Mouse (Mus musculus): ENCODE measurements around the gene Trank1. TPM values are rescaled to one million over a fixed set of nuclear protein-coding genes. Genes with fewer than 3 reads are reported as not detected.

The Trank1 gene
- total RNA-seq, 1 experiment: 0.76 TPM

GRCm38 (mm10) chr9:111293234-111293633, 18.3 kb upstream of the Trank1 start:
- DNase-seq (ENCODE audit: low read depth, low spot score): no peak
- H3K4me3 ChIP-seq (ENCODE audit: insufficient read depth in 1 of 2, low read depth in 1 of 2, low read length in 2 of 2, poor library complexity in 1 of 2, severe bottlenecking in 1 of 2): no peak overlapping the region
- no peak for TF ChIP-seq HCFC1 (IDR thresholded peaks at IDR 0.05; ENCODE audit: borderline replicate concordance, insufficient read depth, low read length)
- no peak for TF ChIP-seq MAFK (IDR thresholded peaks at IDR 0.05; ENCODE audit: insufficient read depth, low read depth, low read length)
- TF ChIP-seq CHD2 (IDR thresholded peaks at IDR 0.05; ENCODE audit: low read depth, low read length): no peak
- no peak for TF ChIP-seq ZNF384 (IDR thresholded peaks at IDR 0.05; ENCODE audit: low read depth, low read length)
- TF ChIP-seq ZC3H11A (IDR thresholded peaks at IDR 0.05; ENCODE audit: borderline replicate concordance, low read depth, low read length): no peak
- H3K9ac ChIP-seq (ENCODE audit: insufficient read depth, low read depth, low read length, poor library complexity, severe bottlenecking): no peak overlapping the region
- peaks cover 7 to 14% of the 10 kb centered on the region in 2 experiments; a peak in 2 of 4 replicates for H3K4me1 ChIP-seq (ENCODE audit: control insufficient read depth in 2 of 2, insufficient read depth in 2 of 2, low read length in 2 of 2, poor library complexity in 1 of 2)
- no peaks in the 10 kb centered on the region for H3K9me3 ChIP-seq (ENCODE audit: control insufficient read depth, insufficient read depth, low read depth, low read length)
- H3K27ac ChIP-seq (ENCODE audit: insufficient read depth, low read depth, low read length, poor library complexity, severe bottlenecking): no peak overlapping the region
- in situ Hi-C loops (cut with MboI; ENCODE audit: low sequenced_read_pairs in 2 of 2, unreplicated experiment in 2 of 2): no loop called here
- H3K36me3 ChIP-seq (ENCODE audit: control insufficient read depth, insufficient read depth, low read length, poor library complexity, severe bottlenecking): no peaks in the 10 kb centered on the region

GRCm38 (mm10) chr9:111294911-111295310, 16.6 kb upstream of the Trank1 start:
- no peak for DNase-seq (ENCODE audit: low read depth, low spot score)
- no peaks in the 10 kb centered on the region for H3K9me3 ChIP-seq (ENCODE audit: control insufficient read depth, insufficient read depth, low read depth, low read length)
- no peak for TF ChIP-seq ZNF384 (IDR thresholded peaks at IDR 0.05; ENCODE audit: low read depth, low read length)
- TF ChIP-seq CHD2 (IDR thresholded peaks at IDR 0.05; ENCODE audit: low read depth, low read length): no peak
- TF ChIP-seq MAFK (IDR thresholded peaks at IDR 0.05; ENCODE audit: insufficient read depth, low read depth, low read length): no peak
- no peak for TF ChIP-seq HCFC1 (IDR thresholded peaks at IDR 0.05; ENCODE audit: borderline replicate concordance, insufficient read depth, low read length)
- no peak for TF ChIP-seq ZC3H11A (IDR thresholded peaks at IDR 0.05; ENCODE audit: borderline replicate concordance, low read depth, low read length)
- in situ Hi-C loops (cut with MboI; ENCODE audit: low sequenced_read_pairs in 2 of 2, unreplicated experiment in 2 of 2): no loop called here
- H3K4me3 ChIP-seq (ENCODE audit: insufficient read depth in 1 of 2, low read depth in 1 of 2, low read length in 2 of 2, poor library complexity in 1 of 2, severe bottlenecking in 1 of 2): peak overlapping the region in 1 of 2 experiments; percentile 42; a peak in 2 of 4 replicates
- no peak overlapping the region for H3K27ac ChIP-seq (ENCODE audit: insufficient read depth, low read depth, low read length, poor library complexity, severe bottlenecking)
- peaks cover 2 to 12% of the 10 kb centered on the region in 2 experiments; a peak in 2 of 4 replicates for H3K4me1 ChIP-seq (ENCODE audit: control insufficient read depth in 2 of 2, insufficient read depth in 2 of 2, low read length in 2 of 2, poor library complexity in 1 of 2)
- no peaks in the 10 kb centered on the region for H3K36me3 ChIP-seq (ENCODE audit: control insufficient read depth, insufficient read depth, low read length, poor library complexity, severe bottlenecking)
- no peak overlapping the region for H3K9ac ChIP-seq (ENCODE audit: insufficient read depth, low read depth, low read length, poor library complexity, severe bottlenecking)

- no peak for TF ChIP-seq ZC3H11A (IDR thresholded peaks at IDR 0.05; ENCODE audit: borderline replicate concordance, low read depth, low read length)
- TF ChIP-seq MAFK (IDR thresholded peaks at IDR 0.05; ENCODE audit: insufficient read depth, low read depth, low read length): no peak
- no peak for TF ChIP-seq ZNF384 (IDR thresholded peaks at IDR 0.05; ENCODE audit: low read depth, low read length)
- TF ChIP-seq CHD2 (IDR thresholded peaks at IDR 0.05; ENCODE audit: low read depth, low read length): no peak
- no peak for TF ChIP-seq HCFC1 (IDR thresholded peaks at IDR 0.05; ENCODE audit: borderline replicate concordance, insufficient read depth, low read length)
- H3K36me3 ChIP-seq (ENCODE audit: control insufficient read depth, insufficient read depth, low read length, poor library complexity, severe bottlenecking): no peaks in the 10 kb centered on the region
- H3K27ac ChIP-seq (ENCODE audit: insufficient read depth, low read depth, low read length, poor library complexity, severe bottlenecking): no peak overlapping the region
Observed at GRCm38 (mm10) chr9:111295323-111295722, 16.2 kb upstream of the Trank1 start.

GRCm38 (mm10) chr9:111296433-111296832, 15.1 kb upstream of the Trank1 start:
- no peak overlapping the region for H3K9ac ChIP-seq (ENCODE audit: insufficient read depth, low read depth, low read length, poor library complexity, severe bottlenecking)
- DNase-seq (ENCODE audit: low read depth, low spot score): no peak

More at GRCm38 (mm10) chr9:111295323-111295722, 16.2 kb upstream of the Trank1 start:
- no peak for DNase-seq (ENCODE audit: low read depth, low spot score)
- no peaks in the 10 kb centered on the region for H3K9me3 ChIP-seq (ENCODE audit: control insufficient read depth, insufficient read depth, low read depth, low read length)
- H3K4me1 ChIP-seq (ENCODE audit: control insufficient read depth in 2 of 2, insufficient read depth in 2 of 2, low read length in 2 of 2, poor library complexity in 1 of 2): peaks cover 2 to 10% of the 10 kb centered on the region in 2 experiments; a peak in 2 of 4 replicates
- in situ Hi-C loops (cut with MboI; ENCODE audit: low sequenced_read_pairs in 2 of 2, unreplicated experiment in 2 of 2): no loop called here
- no peak overlapping the region for H3K9ac ChIP-seq (ENCODE audit: insufficient read depth, low read depth, low read length, poor library complexity, severe bottlenecking)
- peak overlapping the region in 1 of 2 experiments; percentile 35; a peak in 1 of 4 replicates for H3K4me3 ChIP-seq (ENCODE audit: insufficient read depth in 1 of 2, low read depth in 1 of 2, low read length in 2 of 2, poor library complexity in 1 of 2, severe bottlenecking in 1 of 2)

More at GRCm38 (mm10) chr9:111296433-111296832, 15.1 kb upstream of the Trank1 start:
- in situ Hi-C loops (cut with MboI; ENCODE audit: low sequenced_read_pairs in 2 of 2, unreplicated experiment in 2 of 2): no loop called here
- peaks cover 2 to 8% of the 10 kb centered on the region in 2 experiments; a peak in 2 of 4 replicates for H3K4me1 ChIP-seq (ENCODE audit: control insufficient read depth in 2 of 2, insufficient read depth in 2 of 2, low read length in 2 of 2, poor library complexity in 1 of 2)
- H3K4me3 ChIP-seq (ENCODE audit: insufficient read depth in 1 of 2, low read depth in 1 of 2, low read length in 2 of 2, poor library complexity in 1 of 2, severe bottlenecking in 1 of 2): no peak overlapping the region
- H3K9me3 ChIP-seq (ENCODE audit: control insufficient read depth, insufficient read depth, low read depth, low read length): no peaks in the 10 kb centered on the region
- H3K36me3 ChIP-seq (ENCODE audit: control insufficient read depth, insufficient read depth, low read length, poor library complexity, severe bottlenecking): no peaks in the 10 kb centered on the region
- no peak for TF ChIP-seq CHD2 (IDR thresholded peaks at IDR 0.05; ENCODE audit: low read depth, low read length)
- TF ChIP-seq ZNF384 (IDR thresholded peaks at IDR 0.05; ENCODE audit: low read depth, low read length): no peak
- TF ChIP-seq MAFK (IDR thresholded peaks at IDR 0.05; ENCODE audit: insufficient read depth, low read depth, low read length): peak; percentile 56; the same call in 1 of the 2 replicates
- no peak overlapping the region for H3K27ac ChIP-seq (ENCODE audit: insufficient read depth, low read depth, low read length, poor library complexity, severe bottlenecking)

All from ES-E14 (cell line).